Mouse (Mus musculus): Measurements from ENCODE around the gene Megf11. TPM values are rescaled to one million over a fixed set of nuclear protein-coding genes. Genes with fewer than 3 reads are reported as not detected.
A peak's percentile ranks its signal among the peaks of the same experiment; 100 is the strongest.

Megf11 gene
- polyA plus RNA-seq, 1 experiment: 6.2 TPM

DNA sequence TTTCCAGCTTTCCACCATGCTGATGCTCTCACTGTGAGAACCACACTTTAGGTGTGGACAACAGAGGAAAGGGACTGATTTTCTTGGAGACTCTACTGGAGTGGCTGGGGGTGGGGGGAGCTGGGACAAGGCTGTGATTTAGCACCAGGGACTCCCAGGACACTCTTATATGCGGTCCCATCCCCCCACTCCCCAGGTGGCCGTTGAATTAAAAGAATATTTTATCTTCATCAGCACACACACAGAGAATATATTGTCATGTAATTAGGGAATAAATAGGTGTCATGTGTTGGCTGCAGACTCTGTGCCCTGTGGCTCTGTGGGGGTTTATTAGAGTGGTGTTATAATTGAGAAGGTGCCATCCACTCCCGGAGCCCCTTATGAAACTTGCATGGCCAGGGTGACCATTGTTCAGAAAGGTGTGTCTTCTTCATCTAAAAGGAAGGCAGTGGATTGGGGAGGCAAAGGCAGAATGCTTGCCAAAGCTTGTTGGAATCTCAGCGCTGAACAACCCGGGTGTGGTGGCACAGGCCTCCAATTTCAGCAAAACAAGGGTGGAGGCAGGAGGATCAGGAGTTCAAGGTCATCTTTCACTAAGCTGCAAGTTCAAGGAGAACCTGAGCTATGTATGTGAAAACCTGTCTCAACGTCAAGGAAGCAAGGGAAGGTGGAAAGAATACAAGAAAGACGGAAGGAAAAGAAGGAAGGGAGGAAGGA is 4.3 kb downstream of the Megf11 start:
- Histone ChIP-seq H3K27ac (ENCODE audit: insufficient read depth, low read length) (no peak overlapping the region), H3K4me1 (ENCODE audit: control insufficient read depth, insufficient read depth, low read length) (no peaks in the 10 kb centered on the region), H3K4me3 (ENCODE audit: insufficient read depth, low read length) (no peak overlapping the region)
- TF ChIP-seq POLR2A (IDR thresholded peaks at IDR 0.05; ENCODE audit: extremely low read depth, insufficient read depth, low read length) (no peak), CTCF (IDR thresholded peaks at IDR 0.05; ENCODE audit: extremely low read depth, insufficient read depth, low read length) (no peak)

DNA sequence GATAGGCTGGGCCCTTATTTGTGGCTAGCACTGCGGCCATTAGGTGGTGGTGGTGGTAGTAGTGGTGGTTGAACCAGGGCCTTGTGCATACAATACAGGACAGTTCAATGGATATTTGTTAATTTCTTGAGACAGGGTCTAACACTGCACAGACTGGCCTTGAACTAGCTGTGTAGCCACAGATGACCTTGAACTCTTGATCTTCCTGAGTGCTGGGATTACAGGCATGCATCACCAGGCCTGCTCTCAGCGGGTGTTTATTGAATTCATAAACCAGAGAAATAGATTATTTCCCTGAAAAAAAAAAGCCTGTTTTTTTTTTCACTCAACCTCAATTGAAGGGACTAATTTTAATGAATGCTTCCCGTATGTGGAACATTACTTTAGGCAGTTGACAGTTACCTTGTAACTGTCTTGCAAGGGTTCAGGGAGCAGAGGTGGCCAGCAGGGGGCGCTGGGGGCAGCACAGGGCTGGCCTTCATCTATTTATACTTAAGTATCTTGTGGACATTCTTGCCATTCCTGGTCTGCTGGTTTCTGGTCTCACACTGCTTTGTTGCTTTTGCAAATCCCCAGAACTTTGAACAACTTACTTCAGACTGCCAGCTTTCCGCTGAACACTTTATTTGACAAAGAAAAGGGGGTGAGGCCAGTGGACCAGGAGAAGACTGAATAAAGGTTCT is 8.6 kb downstream of the Megf11 start:
- TF ChIP-seq CTCF (IDR thresholded peaks at IDR 0.05; ENCODE audit: extremely low read depth, insufficient read depth, low read length) (peak; percentile 53), POLR2A (IDR thresholded peaks at IDR 0.05; ENCODE audit: extremely low read depth, insufficient read depth, low read length) (no peak)
- H3K4me3 ChIP-seq (ENCODE audit: insufficient read depth, low read length): no peak overlapping the region
- no peak overlapping the region for H3K27ac ChIP-seq (ENCODE audit: insufficient read depth, low read length)
- peaks cover 1% of the 10 kb centered on the region; the same call in 1 of the 2 replicates for H3K4me1 ChIP-seq (ENCODE audit: control insufficient read depth, insufficient read depth, low read length)

DNA sequence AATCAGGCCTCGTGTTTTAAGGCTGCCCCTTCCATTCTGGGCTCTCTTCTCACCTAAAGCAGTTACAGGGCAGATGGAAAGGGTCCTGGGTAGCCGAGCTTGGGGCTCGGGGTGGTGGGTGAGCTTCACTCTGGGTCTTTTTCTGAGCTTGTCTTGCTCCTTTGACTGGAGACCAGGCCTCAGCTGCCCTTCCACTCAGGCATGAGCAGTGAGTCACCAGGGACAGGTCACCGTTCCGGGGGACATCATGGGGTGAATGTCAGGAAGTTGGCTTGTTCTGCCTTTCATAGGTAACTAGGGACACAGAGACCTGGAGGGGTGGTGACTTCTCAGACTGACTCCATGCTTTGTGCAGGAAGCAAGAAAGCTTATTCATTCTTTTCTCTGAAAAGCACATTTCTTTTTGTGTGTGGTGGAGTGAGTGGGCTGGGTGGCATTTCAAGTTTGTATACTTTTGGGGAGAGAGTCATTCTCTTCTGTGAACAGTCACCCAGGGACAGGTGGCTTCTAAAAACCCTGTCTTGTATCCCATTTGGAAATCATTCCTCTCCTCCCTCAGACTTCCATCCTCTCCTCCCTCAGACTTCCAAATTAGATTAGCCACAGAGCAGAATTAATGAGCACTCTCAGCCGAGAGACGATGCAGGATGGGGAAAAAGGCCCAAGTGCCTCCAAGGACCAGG is 10.0 kb downstream of the Megf11 start:
- H3K27ac ChIP-seq (ENCODE audit: insufficient read depth, low read length): no peak overlapping the region
- no peak overlapping the region for H3K4me3 ChIP-seq (ENCODE audit: insufficient read depth, low read length)
- TF ChIP-seq CTCF (IDR thresholded peaks at IDR 0.05; ENCODE audit: extremely low read depth, insufficient read depth, low read length): no peak
- no peak for TF ChIP-seq POLR2A (IDR thresholded peaks at IDR 0.05; ENCODE audit: extremely low read depth, insufficient read depth, low read length)
- peaks cover 1% of the 10 kb centered on the region; the same call in 1 of the 2 replicates for H3K4me1 ChIP-seq (ENCODE audit: control insufficient read depth, insufficient read depth, low read length)

DNA sequence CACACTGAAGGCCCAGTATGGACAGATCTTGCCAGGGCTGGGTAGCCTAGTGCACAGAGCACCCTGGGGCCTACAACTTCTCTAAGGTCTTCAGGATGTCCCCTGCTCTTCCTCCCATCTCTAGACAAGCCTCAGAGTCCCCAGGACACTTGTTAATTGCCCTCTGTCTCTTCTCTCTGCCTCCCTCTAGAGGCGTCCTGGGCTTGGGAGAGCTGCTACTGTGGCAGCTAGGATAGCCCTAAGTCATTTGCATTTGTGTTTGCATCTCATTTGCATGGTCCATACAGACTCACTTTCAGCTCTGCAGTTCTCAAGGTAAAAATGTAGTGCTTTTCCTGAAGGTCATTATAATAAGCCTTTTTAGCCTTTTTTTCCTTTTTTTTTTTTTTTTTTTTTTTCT is 11.7 kb downstream of the Megf11 start:
- H3K4me1 ChIP-seq (ENCODE audit: control insufficient read depth, insufficient read depth, low read length): peaks cover 1% of the 10 kb centered on the region; the same call in 1 of the 2 replicates

DNA sequence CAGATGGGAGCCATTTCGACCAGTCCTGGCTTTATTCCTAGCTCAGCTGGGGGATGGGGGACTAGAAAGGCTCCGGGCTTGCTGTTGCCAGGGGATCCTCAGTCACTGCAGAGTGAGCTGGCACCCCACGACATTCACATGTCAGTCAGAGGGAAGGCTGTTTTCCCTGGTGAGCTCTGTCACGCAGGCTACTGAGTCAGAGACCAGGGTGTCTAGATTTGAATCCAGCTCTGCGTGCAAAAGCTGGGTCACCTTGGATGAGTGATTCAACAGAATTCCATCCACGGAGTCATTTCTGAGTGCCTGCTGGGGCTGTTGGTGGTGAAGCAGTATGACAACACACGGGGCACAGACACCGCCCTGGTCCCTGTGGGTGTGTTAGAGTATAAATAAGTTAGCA is 13.7 kb downstream of the Megf11 start:
- H3K27ac ChIP-seq (ENCODE audit: insufficient read depth, low read length): no peak overlapping the region
- no peak for TF ChIP-seq POLR2A (IDR thresholded peaks at IDR 0.05; ENCODE audit: extremely low read depth, insufficient read depth, low read length)
- no peak for TF ChIP-seq CTCF (IDR thresholded peaks at IDR 0.05; ENCODE audit: extremely low read depth, insufficient read depth, low read length)
- peaks cover 1% of the 10 kb centered on the region; the same call in 1 of the 2 replicates for H3K4me1 ChIP-seq (ENCODE audit: control insufficient read depth, insufficient read depth, low read length)
- H3K4me3 ChIP-seq (ENCODE audit: insufficient read depth, low read length): no peak overlapping the region

More for the DNA sequence above, 11.7 kb downstream of the Megf11 start:
- no peak overlapping the region for H3K27ac ChIP-seq (ENCODE audit: insufficient read depth, low read length)
- H3K4me3 ChIP-seq (ENCODE audit: insufficient read depth, low read length): no peak overlapping the region
- TF ChIP-seq POLR2A (IDR thresholded peaks at IDR 0.05; ENCODE audit: extremely low read depth, insufficient read depth, low read length): no peak
- TF ChIP-seq CTCF (IDR thresholded peaks at IDR 0.05; ENCODE audit: extremely low read depth, insufficient read depth, low read length): peak; percentile 60

DNA sequence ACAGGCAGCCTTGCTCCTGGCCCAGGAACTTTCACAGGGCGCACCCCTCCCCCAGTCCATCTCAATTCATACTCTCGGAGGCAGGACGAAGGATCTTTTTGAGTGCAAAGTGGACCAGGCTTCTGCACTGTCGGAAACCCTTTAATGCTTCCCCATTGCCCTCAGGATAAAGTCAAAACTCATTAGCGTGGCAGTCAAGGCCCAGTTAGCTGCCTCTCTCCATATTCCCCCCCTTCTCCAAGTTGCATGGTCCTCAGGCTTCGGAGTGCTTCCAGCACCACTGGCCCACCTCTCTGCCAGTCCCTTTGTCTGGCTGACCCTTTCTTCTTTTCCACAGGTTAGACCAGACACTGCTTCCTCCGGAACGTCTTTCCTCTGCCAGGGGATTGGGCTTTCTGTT is 16.7 kb downstream of the Megf11 start:
- TF ChIP-seq POLR2A (IDR thresholded peaks at IDR 0.05; ENCODE audit: extremely low read depth, insufficient read depth, low read length) (no peak), CTCF (IDR thresholded peaks at IDR 0.05; ENCODE audit: extremely low read depth, insufficient read depth, low read length) (no peak)
- H3K4me3 ChIP-seq (ENCODE audit: insufficient read depth, low read length): no peak overlapping the region
- H3K27ac ChIP-seq (ENCODE audit: insufficient read depth, low read length): no peak overlapping the region
- no peaks in the 10 kb centered on the region for H3K4me1 ChIP-seq (ENCODE audit: control insufficient read depth, insufficient read depth, low read length)

DNA sequence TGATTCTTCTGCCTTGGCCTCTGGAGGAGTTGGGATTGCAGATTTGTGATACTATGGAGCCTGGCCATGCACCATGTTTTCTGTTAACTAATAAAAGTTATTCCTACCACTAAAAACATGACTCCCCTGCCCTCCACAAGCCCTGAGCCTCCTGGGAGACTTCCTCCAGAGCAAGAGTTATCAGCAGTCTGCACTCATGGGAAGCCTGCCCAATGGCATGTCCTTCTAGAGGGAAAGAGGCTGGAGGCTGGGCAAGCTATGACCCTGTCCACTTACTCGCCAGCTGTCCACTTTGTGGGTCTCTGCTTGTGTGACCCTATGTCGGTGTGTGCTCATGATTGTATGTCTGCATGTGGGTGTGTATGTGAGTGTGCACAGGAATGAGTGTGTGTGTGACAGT is 21.4 kb downstream of the Megf11 start:
- Histone ChIP-seq H3K4me3 (ENCODE audit: insufficient read depth, low read length) (no peak overlapping the region), H3K27ac (ENCODE audit: insufficient read depth, low read length) (no peak overlapping the region), H3K4me1 (ENCODE audit: control insufficient read depth, insufficient read depth, low read length) (no peaks in the 10 kb centered on the region)
- TF ChIP-seq CTCF (IDR thresholded peaks at IDR 0.05; ENCODE audit: extremely low read depth, insufficient read depth, low read length): no peak
- no peak for TF ChIP-seq POLR2A (IDR thresholded peaks at IDR 0.05; ENCODE audit: extremely low read depth, insufficient read depth, low read length)

DNA sequence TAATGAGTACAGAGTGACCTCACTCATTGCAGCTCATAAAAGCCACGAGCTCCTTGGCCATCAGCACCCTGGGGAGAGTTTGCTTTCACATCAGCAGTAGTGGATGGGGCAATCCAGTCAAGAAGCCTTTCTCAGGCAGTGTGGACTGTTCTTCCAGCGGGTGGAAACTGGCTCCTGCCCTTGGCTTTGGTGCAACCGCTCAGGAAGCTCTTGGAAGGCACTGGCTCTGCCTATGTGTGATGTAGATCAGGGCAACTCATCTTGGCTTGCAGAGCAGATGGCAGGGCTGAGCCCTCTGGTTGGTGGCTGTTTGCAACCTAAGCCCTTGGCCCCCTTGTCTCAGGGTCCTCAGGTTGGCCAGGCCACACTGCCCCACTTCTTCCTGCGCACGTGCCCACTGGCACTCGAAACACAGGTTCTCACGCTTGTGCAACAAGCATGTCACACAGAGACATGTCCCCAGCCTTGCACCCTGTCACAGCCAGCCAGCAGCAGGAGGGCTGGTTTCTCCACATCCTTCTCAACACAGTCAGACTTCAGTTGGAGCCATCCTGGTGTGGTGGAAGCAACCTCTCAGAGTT is 22.1 kb downstream of the Megf11 start:
- Histone ChIP-seq H3K27ac (ENCODE audit: insufficient read depth, low read length) (no peak overlapping the region), H3K4me1 (ENCODE audit: control insufficient read depth, insufficient read depth, low read length) (no peaks in the 10 kb centered on the region), H3K4me3 (ENCODE audit: insufficient read depth, low read length) (no peak overlapping the region)
- TF ChIP-seq POLR2A (IDR thresholded peaks at IDR 0.05; ENCODE audit: extremely low read depth, insufficient read depth, low read length) (no peak), CTCF (IDR thresholded peaks at IDR 0.05; ENCODE audit: extremely low read depth, insufficient read depth, low read length) (no peak)

DNA sequence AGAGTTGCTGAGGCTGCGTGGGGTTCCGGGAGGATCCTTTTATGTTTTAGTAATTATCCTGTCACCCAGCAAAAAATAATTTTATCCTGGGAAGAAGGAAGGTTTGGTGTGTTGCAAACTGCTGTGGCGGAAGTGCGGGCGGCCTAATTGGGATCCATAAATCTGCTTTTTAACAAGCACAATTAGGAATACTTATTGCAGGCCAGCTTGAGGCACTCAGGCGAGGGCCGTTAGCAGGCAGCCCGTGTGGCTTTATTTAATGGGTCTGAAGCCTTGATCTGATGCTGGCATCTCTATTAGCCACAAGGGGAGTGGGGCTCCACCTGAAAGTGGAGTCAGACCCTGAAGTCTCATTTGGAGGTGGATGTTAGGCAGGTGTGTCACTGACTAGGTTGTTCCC is 23.4 kb downstream of the Megf11 start:
- no peak for TF ChIP-seq POLR2A (IDR thresholded peaks at IDR 0.05; ENCODE audit: extremely low read depth, insufficient read depth, low read length)
- TF ChIP-seq CTCF (IDR thresholded peaks at IDR 0.05; ENCODE audit: extremely low read depth, insufficient read depth, low read length): no peak
- Histone ChIP-seq H3K27ac (ENCODE audit: insufficient read depth, low read length) (no peak overlapping the region), H3K4me3 (ENCODE audit: insufficient read depth, low read length) (no peak overlapping the region), H3K4me1 (ENCODE audit: control insufficient read depth, insufficient read depth, low read length) (no peaks in the 10 kb centered on the region)
